Mouse (Mus musculus): ENCODE measurements around the gene Rps15.

Rps15 gene

DNA sequence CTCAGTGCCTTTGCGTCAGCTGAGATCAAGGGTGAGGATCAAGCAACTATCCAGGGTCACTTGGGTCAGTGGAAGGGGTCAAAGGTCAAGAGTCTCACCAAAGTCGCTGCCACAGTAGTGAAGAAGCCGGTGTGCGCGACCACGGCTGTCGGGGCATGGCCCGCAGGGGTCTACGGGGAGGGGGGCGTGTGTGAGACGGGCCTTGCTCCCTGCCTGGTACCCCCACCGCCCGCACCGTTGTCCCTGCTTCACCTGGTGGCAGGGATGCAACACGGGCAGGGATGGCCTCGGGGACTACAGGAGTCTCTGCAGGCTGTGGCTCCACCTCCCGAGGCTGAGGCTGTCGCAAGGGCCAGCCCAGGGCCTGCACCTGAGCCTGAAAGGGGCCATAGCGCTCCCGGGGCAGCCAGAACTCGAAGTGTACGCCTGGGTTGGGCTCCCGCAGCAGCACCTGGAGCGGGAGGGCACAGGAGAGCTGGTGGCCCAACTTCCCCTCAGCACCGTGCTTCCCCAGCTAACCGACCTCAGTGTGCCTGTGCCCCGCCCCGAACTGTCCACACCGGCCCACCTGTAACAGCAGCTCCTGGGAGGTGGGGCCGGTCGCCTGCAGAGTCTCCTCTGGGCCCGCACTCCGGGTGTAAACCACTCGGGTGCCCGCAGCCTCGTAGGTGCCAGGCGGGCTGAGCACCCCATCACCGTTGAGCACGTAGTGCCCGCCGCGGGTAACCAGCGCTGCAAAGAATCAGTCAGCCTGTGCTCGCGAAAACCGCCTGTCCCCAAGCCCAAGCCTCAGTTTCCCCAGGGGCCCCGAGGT, 49.4 kb downstream of the Rps15 start:
- in situ Hi-C loops (cut with MboI): no loop called here

- in situ Hi-C loops (cut with MboI): no loop called here
Observed at GRCm38 (mm10) chr10:80342305-80342748, 50.1 kb downstream of the Rps15 start.

- in situ Hi-C loops (cut with MboI): no loop called here
Observed at GRCm38 (mm10) chr10:80342749-80343424, 50.6 kb downstream of the Rps15 start.

DNA sequence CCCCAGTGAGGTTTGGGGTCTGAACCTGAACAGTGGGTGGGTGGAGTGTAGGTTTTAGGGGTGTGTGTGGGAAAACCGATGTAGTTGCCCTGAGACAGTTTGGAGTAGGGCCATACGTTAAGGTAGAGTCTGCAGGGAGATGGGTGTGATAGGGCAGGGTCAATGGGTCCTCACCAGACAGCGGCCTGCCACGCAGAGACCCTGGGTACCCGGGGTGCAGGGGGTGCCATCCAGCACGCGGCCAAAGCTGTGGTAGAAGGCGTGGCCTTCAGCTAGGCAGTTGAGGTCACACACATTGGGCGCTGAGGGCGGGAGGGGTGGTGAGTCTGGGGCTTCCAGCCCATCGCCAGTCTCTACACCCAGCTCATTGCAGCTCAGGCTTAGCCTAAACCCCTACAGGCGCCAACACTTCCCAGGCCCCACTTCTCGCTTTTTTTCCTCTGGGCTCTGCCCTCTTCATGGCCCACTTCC, 51.2 kb downstream of the Rps15 start:
- in situ Hi-C loops (cut with MboI): no loop called here

Measured in mature B cell (primary cell).